28 mouse cellular contexts compared by ENCODE assay signal in the genomic region with DNA sequence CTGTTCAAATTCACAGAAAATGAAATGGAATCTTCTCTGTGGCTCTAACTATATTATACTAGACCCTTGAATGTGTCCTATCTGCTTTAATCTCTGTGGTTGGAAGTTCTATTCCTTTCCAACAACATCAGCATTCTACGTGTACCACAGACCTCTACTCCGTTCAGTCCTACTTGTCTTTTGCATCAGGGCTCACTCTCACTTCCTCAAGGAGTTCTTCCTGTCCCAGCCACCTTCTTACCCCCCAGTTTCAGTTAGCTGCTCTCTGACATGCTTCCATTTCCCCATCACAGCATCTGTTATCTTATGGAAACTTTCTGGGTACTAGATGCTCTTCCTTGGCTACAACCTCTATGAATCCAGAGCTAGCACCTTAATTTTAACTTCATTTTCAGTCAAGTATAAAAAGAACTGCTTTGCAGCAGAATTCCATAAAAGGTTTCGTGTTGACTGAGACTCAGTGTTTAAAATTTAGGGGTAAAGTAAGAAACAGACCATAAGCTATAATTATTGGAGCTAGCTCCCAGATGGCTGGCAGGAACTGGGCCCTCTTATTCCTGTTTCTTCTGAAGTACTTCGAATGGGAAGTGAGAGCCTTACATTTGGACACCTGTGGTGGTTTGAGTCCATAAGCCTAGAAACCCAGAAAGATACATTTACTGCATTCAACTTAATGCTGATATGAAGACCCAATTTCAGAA. TPM values are rescaled to one million over a fixed set of nuclear protein-coding genes. Genes with fewer than 3 reads are reported as not detected.
DNase-seq lines count a peak whose midpoint lies in the region; ATAC-seq lines count a peak whose summit lies in the region.
"Had no signal": no experiment of that assay in that cellular context is flagged by ENCODE, and none has a peak within 500 bp of the region (broad histone marks: within the 10 kb centered on the region; RNA-seq: fewer than 3 reads in every experiment).

No protein-coding gene starts in this region.

- ATAC-seq in frontal cortex, adult (ENCODE audit: low TSS enrichment) = peak; percentile 93
- ATAC-seq in neutrophil, adult 5-6 weeks (ENCODE audit: extremely low read depth, insufficient number of reproducible peaks, low FRiP score, poor library complexity, severe bottlenecking) = peak; percentile 77
- ATAC-seq: CD4-positive, CD25-positive, alpha-beta regulatory T cell, adult 4 months; forebrain, embryonic 13.5 days; intestine, embryonic 15.5 days had no signal

- no peak for DNase-seq in frontal cortex, postnatal 14 days (ENCODE audit: low spot score in 2 of 2)
- peak; percentile 65 to 69 for DNase-seq in spleen, postnatal 36 days (ENCODE audit: low spot score in 2 of 2)
- no peak for DNase-seq in spleen, postnatal 10 days (ENCODE audit: low spot score in 2 of 2)
- no peak for DNase-seq in urinary bladder, postnatal 4 days (ENCODE audit: low spot score in 2 of 2)
- DNase-seq in ovary, adult 18-20 months (ENCODE audit: low spot score) = no peak
- DNase-seq: adrenal gland, postnatal 36 days; cerebellum, adult 18-20 months; embryo, embryonic 11 days; heart, adult 11 months; kidney, adult 8-10 months; kidney, postnatal 14 days; layer of hippocampus, postnatal 36 days; liver, embryonic 13.5 days; lung, adult 2 months; retina, postnatal 1 day; right cerebral cortex, postnatal 25 days; thymus, postnatal 25 days had no signal

RNA-seq across cellular contexts. Expression of gene Cd200r3, which starts 50.0 kb away (rescaled TPM):
- total RNA-seq in neutrophil, adult 5-6 weeks (2017) = 1.5 and 4.2 TPM in 2 replicates
- total RNA-seq: adrenal gland, adult 18-20 months; adrenal gland, postnatal 36 days; ES-E14; gastrocnemius, adult 8-10 months; hematopoietic stem cell, adult 5-6 weeks; layer of hippocampus, adult 18-20 months; layer of hippocampus, postnatal 36 days; left cerebral cortex, postnatal 14 days had no signal

Comparison
In these comparisons a context has a peak if more than half of its experiments do, and no peak if none do; other contexts are left out.
1. DNase-seq: peak in spleen, postnatal 36 days (2 of 2); none in frontal cortex, postnatal 14 days (0 of 2), spleen, postnatal 10 days (0 of 2), urinary bladder, postnatal 4 days (0 of 2) and ovary, adult 18-20 months (single experiment).